Mouse (Mus musculus) heart, adult 2 months (tissue): Measurements from ENCODE around the gene Pcdh15. TPM values are rescaled to one million over a fixed set of nuclear protein-coding genes. Genes with fewer than 3 reads are reported as not detected.

Experiments
- DNase-seq, 2 experiments: peaks; one replicate each; pipeline ENCODE4 v3.0.0; 2021
- H3K27ac ChIP-seq: fragments of 200-600 bp; 2 replicates; pipeline ENCODE4 v1.8.1; 2022
- H3K27me3 ChIP-seq: fragments of 200-500 bp; 2 replicates; pipeline ENCODE4 v1.6.1; 2012; ENCODE audit warnings: mild to moderate bottlenecking, low read length, inconsistent platforms, mixed read lengths; ENCODE audit not compliant: control insufficient read depth, insufficient read depth
- H3K36me3 ChIP-seq: fragments of 200-500 bp; 2 replicates; pipeline ENCODE4 v1.6.1; 2012; ENCODE audit warnings: low read length, inconsistent platforms; ENCODE audit not compliant: control insufficient read depth, insufficient read depth
- H3K4me1 ChIP-seq: fragments of 200-500 bp; 2 replicates; pipeline ENCODE4 v1.6.1; 2011; ENCODE audit warnings: low read length; ENCODE audit not compliant: control insufficient read depth, insufficient read depth
- H3K4me3 ChIP-seq: fragments of 200-600 bp; 2 replicates; pipeline ENCODE4 v1.8.1; 2022
- H3K79me2 ChIP-seq: fragments of 200-500 bp; replicated peaks from 2 replicates; pipeline ENCODE4 v1.6.1; 2012; ENCODE audit warnings: mild to moderate bottlenecking, inconsistent platforms, low read length, moderate library complexity, mixed read lengths; ENCODE audit not compliant: control insufficient read depth, insufficient read depth
- H3K9ac ChIP-seq: fragments of 200-500 bp; 2 replicates; pipeline ENCODE4 v1.6.1; 2012; ENCODE audit warnings: low read depth, mild to moderate bottlenecking, control low read depth, inconsistent platforms, low read length, mixed read lengths
- CTCF ChIP-seq: fragments of 200-600 bp; IDR thresholded peaks from 2 replicates; pipeline ENCODE4 v1.8.1; 2022; ENCODE audit warnings: antibody characterized with exemption, mild to moderate bottlenecking, moderate library complexity
- EP300 ChIP-seq: fragments of 200-500 bp; IDR thresholded peaks from 2 replicates; pipeline ENCODE4 v1.6.1; 2011; ENCODE audit warnings: low read depth, low read length, control low read depth; ENCODE audit not compliant: insufficient read depth
- POLR2A ChIP-seq: fragments of 200-500 bp; IDR thresholded peaks from 2 replicates; pipeline ENCODE4 v1.6.1; 2011; ENCODE audit warnings: mild to moderate bottlenecking, low read depth, low read length, control low read depth; ENCODE audit not compliant: insufficient read depth
- WGBS: fragments of 180-500 bp; shearing (Covaris S2); methylation state at CpG from one replicate; pipeline ENCODE4 v1.1.7; 2018; 5-methylcytosine and 5-hydroxymethylcytosine counted together
- intact Hi-C: fragments of 180-260 bp; cut with DNase I; formaldehyde crosslinking; loops from one replicate; pipeline ENCODE4 v1.15.1; 2025
- polyA plus RNA-seq: library from polyadenylated mRNA; depleted of rRNA; stranded (reverse); fragments of >200 nt; gene quantifications from 2 replicates; pipeline ENCODE4 v1.2.3, GENCODE M21; 2012
- total RNA-seq, 2 experiments: library from RNA; stranded (reverse); gene quantifications; 2 replicates each; pipeline ENCODE4 v1.2.3; 2021

The Pcdh15 gene
- total and polyA plus RNA-seq, 3 experiments = 0.61 to 0.89 (median 0.68) TPM

DNA sequence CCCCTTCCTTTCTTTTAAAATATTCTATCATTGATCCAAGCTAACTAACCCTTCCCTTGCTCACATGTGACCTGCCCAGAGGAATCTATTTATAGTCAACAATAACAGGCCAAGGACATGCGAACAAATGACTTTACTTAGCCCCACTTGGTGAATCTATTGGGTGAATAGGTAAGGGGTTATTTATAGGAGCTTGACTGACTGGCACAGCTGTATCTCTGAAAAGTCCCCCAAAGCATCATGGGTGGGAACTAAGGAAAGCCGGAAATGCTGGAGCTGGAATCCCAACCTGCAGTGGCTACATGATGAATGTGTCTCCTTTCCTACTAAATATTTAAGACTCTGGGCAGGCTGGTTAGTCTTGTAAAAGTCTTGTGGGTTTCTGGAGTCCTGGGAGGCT, 1121.3 kb downstream of the Pcdh15 start:
- 46% methylated on average over 2 of the region's 2 CpGs for WGBS
- H3K79me2 ChIP-seq = no peaks in the 10 kb centered on the region
- no peaks in the 10 kb centered on the region for H3K27me3 ChIP-seq
- H3K9ac ChIP-seq = no peak overlapping the region
- no peak for TF ChIP-seq POLR2A
- no peak overlapping the region for H3K4me3 ChIP-seq
- no peaks in the 10 kb centered on the region for H3K4me1 ChIP-seq
- DNase-seq = no peak
- no peaks in the 10 kb centered on the region for H3K36me3 ChIP-seq
- no peak overlapping the region for H3K27ac ChIP-seq
- intact Hi-C loops = no loop called here

DNA sequence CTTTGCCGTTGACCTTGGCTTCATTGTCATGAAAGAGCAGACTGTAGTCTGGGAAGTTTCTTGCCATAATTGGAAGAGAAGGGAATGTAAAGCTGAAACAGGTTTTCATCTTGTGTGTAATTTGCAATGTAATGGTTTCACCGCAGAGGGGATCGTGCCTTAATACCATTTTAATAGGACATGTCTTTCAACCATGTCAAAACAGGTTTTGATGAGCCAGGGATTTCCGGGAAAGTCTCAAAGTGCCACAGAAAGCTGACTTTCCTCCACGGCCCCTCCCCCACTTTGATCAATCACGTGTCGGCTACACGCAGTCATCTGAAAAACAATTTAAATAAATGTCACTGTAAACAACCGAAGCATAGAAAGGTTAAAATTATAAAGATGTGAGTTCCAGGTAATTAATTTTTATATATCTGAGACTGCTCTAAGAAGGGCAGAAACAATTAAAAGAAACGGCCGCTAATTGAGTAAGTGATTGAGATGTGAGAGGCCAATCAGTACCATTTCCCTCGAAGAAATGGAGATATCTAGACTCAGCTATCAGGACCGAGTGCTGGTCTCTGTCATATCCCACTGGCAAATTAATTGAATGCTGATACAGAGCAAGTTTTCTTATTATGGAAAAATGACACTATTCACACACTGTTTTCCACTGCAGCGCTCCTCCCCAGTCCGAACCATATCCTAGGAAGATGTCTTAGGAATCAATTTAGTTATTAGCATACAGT, 1158.7 kb downstream of the Pcdh15 start:
- no peaks in the 10 kb centered on the region for H3K27me3 ChIP-seq
- H3K4me1 ChIP-seq = no peaks in the 10 kb centered on the region
- intact Hi-C loops = no loop called here
- no peak for TF ChIP-seq POLR2A
- TF ChIP-seq CTCF = no peak
- TF ChIP-seq EP300 = no peak
- H3K4me3 ChIP-seq = no peak overlapping the region
- 84% methylated on average over 15 of the region's 15 CpGs for WGBS
- no peaks in the 10 kb centered on the region for H3K79me2 ChIP-seq
- H3K36me3 ChIP-seq = no peaks in the 10 kb centered on the region
- no peak for DNase-seq
- no peak overlapping the region for H3K9ac ChIP-seq
- H3K27ac ChIP-seq = no peak overlapping the region

DNA sequence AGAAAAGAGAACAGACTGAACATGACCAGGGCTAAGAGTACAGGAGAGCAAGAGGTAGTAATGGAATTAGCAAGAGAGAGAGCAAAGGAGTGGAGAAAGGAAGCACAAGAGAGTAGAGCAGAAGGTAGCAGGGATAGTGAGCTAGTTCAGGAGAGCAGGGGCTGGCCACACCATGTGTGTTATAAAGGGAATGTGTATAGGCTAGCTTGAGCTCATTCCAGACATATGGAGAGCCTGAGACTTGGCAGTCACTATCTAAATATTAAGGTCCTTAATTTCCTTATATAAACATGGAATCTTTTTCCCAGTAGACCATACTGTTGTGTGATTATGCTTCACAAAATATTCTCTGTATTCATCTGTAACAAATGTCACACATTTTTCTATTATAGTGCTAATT, 1159.5 kb downstream of the Pcdh15 start:
- Histone ChIP-seq H3K36me3 (no peaks in the 10 kb centered on the region), H3K9ac (no peak overlapping the region), H3K4me1 (no peaks in the 10 kb centered on the region), H3K79me2 (no peaks in the 10 kb centered on the region), H3K4me3 (no peak overlapping the region), H3K27me3 (no peaks in the 10 kb centered on the region), H3K27ac (no peak overlapping the region)
- DNase-seq = no peak
- TF ChIP-seq CTCF (no peak), POLR2A (no peak), EP300 (no peak)
- intact Hi-C loops = no loop called here

DNA sequence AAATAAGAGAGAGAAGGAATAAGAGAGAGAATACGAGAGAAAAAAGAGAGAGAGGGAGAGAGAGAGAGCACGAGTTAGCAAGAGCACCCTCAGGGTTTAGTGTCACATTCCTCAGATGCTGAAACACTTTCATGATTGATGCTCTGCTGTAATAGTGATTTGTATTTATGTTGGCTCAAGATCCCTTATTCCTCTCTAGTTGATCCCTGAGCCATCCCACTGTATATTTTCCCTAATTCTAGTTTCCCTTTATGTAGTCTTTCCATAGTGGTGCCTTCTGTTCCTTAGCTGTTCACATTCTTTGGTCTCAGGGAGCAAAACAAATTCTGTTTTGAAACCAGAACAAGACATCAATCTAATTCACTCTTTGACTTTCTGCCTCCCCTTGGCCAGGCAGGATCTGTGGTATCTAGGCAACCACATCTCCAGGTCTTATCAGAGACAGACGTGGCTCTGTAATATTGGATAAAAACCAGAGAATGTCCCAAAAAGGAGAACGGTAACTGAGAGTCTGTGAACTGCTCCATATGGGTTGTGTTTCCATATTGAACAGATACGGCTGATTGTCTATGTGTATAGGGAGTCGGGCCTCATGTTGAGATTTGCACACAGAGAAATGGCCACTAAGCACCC, 1170.6 kb downstream of the Pcdh15 start:
- H3K27ac ChIP-seq = no peak overlapping the region
- no peak for DNase-seq
- 53% methylated on average over 6 of the region's 6 CpGs for WGBS
- no peak overlapping the region for H3K4me3 ChIP-seq
- H3K79me2 ChIP-seq = no peaks in the 10 kb centered on the region
- no peak overlapping the region for H3K9ac ChIP-seq
- TF ChIP-seq EP300 = no peak
- TF ChIP-seq CTCF = no peak
- no peak for TF ChIP-seq POLR2A
- intact Hi-C loops = no loop called here
- H3K27me3 ChIP-seq = no peaks in the 10 kb centered on the region; the same call in 1 of the 2 replicates
- H3K4me1 ChIP-seq = no peaks in the 10 kb centered on the region; the same call in 1 of the 2 replicates
- H3K36me3 ChIP-seq = no peaks in the 10 kb centered on the region

DNA sequence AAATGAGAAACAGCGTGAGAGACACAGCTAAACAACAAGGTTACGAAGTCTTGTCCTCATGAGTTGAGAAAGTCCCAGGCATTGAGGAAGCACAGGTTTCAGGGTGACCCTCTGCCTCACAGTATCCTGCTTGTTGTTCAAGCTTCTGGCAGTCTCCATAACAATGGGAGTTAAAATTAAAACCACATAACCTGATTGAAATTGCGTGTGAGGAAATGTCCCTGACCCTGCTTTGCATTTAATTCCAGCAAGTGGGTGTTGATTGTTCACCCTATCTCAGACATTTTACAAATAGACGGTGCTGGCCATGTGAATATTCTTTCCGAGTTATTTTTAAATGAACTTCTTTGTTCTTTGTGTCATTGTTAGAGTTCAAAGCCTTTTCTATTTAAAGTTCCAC, 1171.8 kb downstream of the Pcdh15 start:
- WGBS = 47% methylated on average over 5 of the region's 5 CpGs
- no peak for DNase-seq
- no peak overlapping the region for H3K4me3 ChIP-seq
- TF ChIP-seq CTCF (no peak), POLR2A (no peak), EP300 (no peak)
- H3K36me3 ChIP-seq = no peaks in the 10 kb centered on the region
- no peaks in the 10 kb centered on the region for H3K79me2 ChIP-seq
- H3K27ac ChIP-seq = no peak overlapping the region
- no peak overlapping the region for H3K9ac ChIP-seq
- H3K4me1 ChIP-seq = no peaks in the 10 kb centered on the region; the same call in 1 of the 2 replicates
- H3K27me3 ChIP-seq = no peaks in the 10 kb centered on the region; the same call in 1 of the 2 replicates
- intact Hi-C loops = no loop called here

DNA sequence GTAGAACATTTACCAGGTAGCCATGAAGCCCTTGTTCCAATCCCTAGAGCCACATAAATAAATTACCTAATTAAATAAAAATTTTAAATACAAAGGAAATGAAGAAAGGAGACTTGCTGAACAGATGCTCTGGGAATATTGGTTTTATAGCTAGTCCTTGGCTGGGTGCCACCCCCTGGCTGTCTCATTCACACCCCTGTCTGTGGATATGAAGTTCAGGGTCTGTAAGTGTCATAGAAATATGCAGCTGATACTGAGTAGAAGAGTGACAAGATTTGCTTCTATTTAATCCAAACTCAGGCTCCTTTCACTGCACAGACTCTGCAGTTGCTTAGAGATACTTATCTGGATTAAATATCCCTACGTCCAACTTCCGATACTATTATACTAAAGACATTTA, 1205.0 kb downstream of the Pcdh15 start:
- intact Hi-C loops = no loop called here
- no peaks in the 10 kb centered on the region for H3K27me3 ChIP-seq
- no peak for DNase-seq
- WGBS = 73% methylated on average over 2 of the region's 2 CpGs
- no peaks in the 10 kb centered on the region for H3K36me3 ChIP-seq
- H3K27ac ChIP-seq = no peak overlapping the region
- no peak overlapping the region for H3K4me3 ChIP-seq
- H3K79me2 ChIP-seq = no peaks in the 10 kb centered on the region
- TF ChIP-seq CTCF = no peak
- no peak for TF ChIP-seq EP300
- no peak for TF ChIP-seq POLR2A
- no peak overlapping the region for H3K9ac ChIP-seq
- H3K4me1 ChIP-seq = no peaks in the 10 kb centered on the region
